Mouse (Mus musculus): ENCODE measurements at regions not wholly inside any gene's neighbourhood (a gene's known extent, or its start where the extent isn't known, plus 50 kb on each side); places are given as distances from the start of the nearest gene placed in this dataset.
"Not testable (repeated sequence)": the region's sequence is repeated elsewhere in the genome, so short reads cannot be mapped to it uniquely, and the experiment has no call there.

- Histone ChIP-seq H3K27ac (no peak overlapping the region), H3K4me1 (no peaks in the 10 kb centered on the region), H3K27me3 (ENCODE audit: low read depth, poor library complexity, severe bottlenecking) (no peaks in the 10 kb centered on the region), H3K4me3 (no peak overlapping the region), H3K36me3 (no peaks in the 10 kb centered on the region), H3K9me3 (replicated peaks) (no peaks in the 10 kb centered on the region)
- WGBS = 93% methylated on average over 1 of the region's 1 CpGs
- DNase-seq (ENCODE audit: low spot score) = no peak
These were observed 67.7 kb downstream of the Alg10b start for GRCm38 (mm10) chr15:90291848-90292247.

DNA sequence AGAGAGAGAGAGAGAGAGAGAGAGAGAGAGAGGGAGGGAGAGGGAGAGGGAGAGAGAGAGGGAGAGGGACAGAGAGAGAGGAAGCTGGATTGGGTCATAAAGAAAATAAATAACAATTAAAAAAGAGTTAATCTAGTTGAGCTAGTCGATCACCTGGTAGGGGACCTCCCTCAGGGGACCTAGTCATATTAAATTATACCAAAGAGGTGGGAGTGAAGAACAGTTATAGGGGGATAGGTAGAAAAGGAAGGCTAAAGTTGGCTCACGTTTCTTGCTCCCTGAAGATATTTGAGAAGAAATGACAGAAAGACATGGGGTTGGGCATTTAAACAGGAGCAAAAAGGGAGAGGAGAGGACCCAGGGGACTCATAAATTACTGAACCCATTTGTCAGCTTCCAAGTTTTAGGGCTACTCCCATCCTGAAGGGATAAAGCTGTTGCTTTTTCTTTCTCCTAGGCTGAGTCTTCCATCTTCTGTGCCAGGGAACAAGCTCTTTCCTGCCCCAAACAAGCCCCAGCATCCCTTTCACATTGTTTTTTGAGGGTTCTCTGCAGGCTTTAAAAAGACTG lies 70.3 kb downstream of the Alg10b start:
- Histone ChIP-seq H3K9me3 (replicated peaks) (no peaks in the 10 kb centered on the region), H3K4me1 (no peaks in the 10 kb centered on the region), H3K27ac (no peak overlapping the region), H3K27me3 (ENCODE audit: low read depth, poor library complexity, severe bottlenecking) (no peaks in the 10 kb centered on the region), H3K36me3 (no peaks in the 10 kb centered on the region), H3K4me3 (no peak overlapping the region)
- 55% methylated on average over 2 of the region's 2 CpGs for WGBS
- DNase-seq (ENCODE audit: low spot score) = no peak

DNA sequence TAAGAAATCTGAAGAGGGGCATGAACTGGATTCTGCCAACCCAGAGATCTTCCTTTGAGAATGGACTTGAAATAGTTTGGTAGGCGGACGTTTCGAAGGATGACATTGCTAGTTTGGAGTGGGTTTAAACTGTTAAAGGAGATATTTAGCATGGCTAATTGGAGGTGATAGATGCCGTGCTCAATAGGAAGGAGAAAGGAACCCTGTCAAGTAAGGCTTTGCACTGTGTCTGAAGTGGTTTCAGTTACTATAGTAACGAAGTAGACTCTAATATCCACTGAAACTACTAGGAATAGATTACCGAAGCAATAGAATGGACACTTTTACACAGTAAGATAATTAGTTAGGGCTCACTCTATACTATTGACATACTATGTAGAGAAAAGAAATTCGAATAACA lies 74.5 kb downstream of the Alg10b start:
- WGBS = 90% methylated on average over 7 of the region's 7 CpGs
- no peaks in the 10 kb centered on the region for H3K9me3 ChIP-seq (replicated peaks)
- no peak overlapping the region for H3K27ac ChIP-seq
- H3K27me3 ChIP-seq (ENCODE audit: low read depth, poor library complexity, severe bottlenecking) = no peaks in the 10 kb centered on the region
- H3K36me3 ChIP-seq = no peaks in the 10 kb centered on the region
- no peaks in the 10 kb centered on the region for H3K4me1 ChIP-seq
- DNase-seq (ENCODE audit: low spot score) = no peak
- H3K4me3 ChIP-seq = no peak overlapping the region

DNA sequence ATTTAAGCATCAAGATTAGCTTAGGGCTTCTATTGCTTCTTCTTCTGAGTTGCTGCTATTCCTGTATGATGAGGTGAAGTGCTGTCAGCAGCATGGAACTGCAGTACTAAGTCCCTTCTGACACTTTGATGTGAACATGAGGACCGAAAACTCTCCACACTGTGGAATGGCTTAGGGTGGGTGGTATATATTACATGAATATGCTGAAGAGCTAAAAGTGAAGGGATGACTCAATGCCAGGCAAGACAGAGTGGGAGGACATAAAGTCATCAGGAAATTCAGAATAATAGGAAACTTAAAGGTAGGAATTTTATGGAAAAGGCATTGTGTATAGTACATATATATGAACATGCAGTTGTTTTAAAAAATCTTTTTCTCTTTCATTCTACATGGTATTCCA lies 79.3 kb downstream of the Alg10b start:
- 86% methylated on average over 1 of the region's 1 CpGs for WGBS
- Histone ChIP-seq H3K9me3 (replicated peaks) (no peaks in the 10 kb centered on the region), H3K36me3 (no peaks in the 10 kb centered on the region), H3K27me3 (ENCODE audit: low read depth, poor library complexity, severe bottlenecking) (no peaks in the 10 kb centered on the region), H3K4me3 (no peak overlapping the region), H3K4me1 (peaks cover under 1% of the 10 kb centered on the region; the same call in 1 of the 2 replicates), H3K27ac (no peak overlapping the region)
- no peak for DNase-seq (ENCODE audit: low spot score)

GRCm38 (mm10) chr15:90305051-90305450 lies 80.9 kb downstream of the Alg10b start:
- DNase-seq (ENCODE audit: low spot score) = no peak
- WGBS = 92% methylated on average over 3 of the region's 3 CpGs
- H3K4me1 ChIP-seq = peaks cover 3% of the 10 kb centered on the region; the same call in 1 of the 2 replicates
- H3K36me3 ChIP-seq = no peaks in the 10 kb centered on the region
- H3K27me3 ChIP-seq (ENCODE audit: low read depth, poor library complexity, severe bottlenecking) = no peaks in the 10 kb centered on the region
- H3K9me3 ChIP-seq (replicated peaks) = no peaks in the 10 kb centered on the region
- no peak overlapping the region for H3K4me3 ChIP-seq
- no peak overlapping the region for H3K27ac ChIP-seq

GRCm38 (mm10) chr15:90306866-90307265 lies 82.8 kb downstream of the Alg10b start:
- Histone ChIP-seq H3K4me1 (peaks cover 3% of the 10 kb centered on the region; the same call in 1 of the 2 replicates), H3K36me3 (no peaks in the 10 kb centered on the region), H3K4me3 (no peak overlapping the region), H3K9me3 (replicated peaks) (no peaks in the 10 kb centered on the region), H3K27me3 (ENCODE audit: low read depth, poor library complexity, severe bottlenecking) (no peaks in the 10 kb centered on the region), H3K27ac (no peak overlapping the region)
- 91% methylated on average over 3 of the region's 3 CpGs for WGBS
- DNase-seq (ENCODE audit: low spot score) = no peak

DNA sequence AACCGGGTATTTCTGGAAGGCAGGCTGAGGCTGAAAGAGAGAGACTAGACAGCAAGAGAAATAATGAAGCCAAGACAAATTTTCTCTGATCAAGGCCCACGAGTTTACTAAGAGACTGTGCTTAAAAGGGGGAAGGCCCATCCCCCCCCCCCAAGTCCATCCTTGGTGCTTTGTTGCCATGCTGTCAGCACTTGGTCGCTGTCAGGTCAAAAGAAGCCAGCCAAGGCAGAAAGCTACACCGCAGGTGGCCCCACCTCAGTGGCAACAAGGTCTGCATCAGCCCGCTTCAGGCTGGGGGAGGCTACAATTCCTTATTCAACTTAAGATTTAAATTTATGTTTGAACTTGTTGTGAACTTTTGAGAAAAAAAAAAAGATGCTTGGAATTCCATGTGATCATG lies 84.3 kb downstream of the Alg10b start:
- H3K9me3 ChIP-seq (replicated peaks); H3K27me3 ChIP-seq (ENCODE audit: low read depth, poor library complexity, severe bottlenecking); H3K4me1 ChIP-seq; DNase-seq (ENCODE audit: low spot score); H3K4me3 ChIP-seq; H3K36me3 ChIP-seq; H3K27ac ChIP-seq: not testable (repeated sequence)
- WGBS = 21% methylated on average over 5 of the region's 5 CpGs

- WGBS = 23% methylated on average over 1 of the region's 1 CpGs
- no peak for DNase-seq (ENCODE audit: low spot score)
- Histone ChIP-seq H3K9me3 (replicated peaks) (no peaks in the 10 kb centered on the region), H3K4me3 (no peak overlapping the region), H3K4me1 (peaks cover 3% of the 10 kb centered on the region; the same call in 1 of the 2 replicates), H3K36me3 (no peaks in the 10 kb centered on the region), H3K27me3 (ENCODE audit: low read depth, poor library complexity, severe bottlenecking) (no peaks in the 10 kb centered on the region), H3K27ac (no peak overlapping the region)
These were observed 84.8 kb downstream of the Alg10b start for GRCm38 (mm10) chr15:90308869-90309268.

- DNase-seq (ENCODE audit: low spot score) = no peak
- Histone ChIP-seq H3K4me3 (no peak overlapping the region), H3K4me1 (peaks cover 3% of the 10 kb centered on the region; the same call in 1 of the 2 replicates), H3K27ac (no peak overlapping the region), H3K9me3 (replicated peaks) (no peaks in the 10 kb centered on the region), H3K36me3 (no peaks in the 10 kb centered on the region), H3K27me3 (ENCODE audit: low read depth, poor library complexity, severe bottlenecking) (no peaks in the 10 kb centered on the region)
These were observed 85.6 kb downstream of the Alg10b start for GRCm38 (mm10) chr15:90309664-90310063.

GRCm38 (mm10) chr15:90321774-90322173 lies 97.7 kb downstream of the Alg10b start:
- Histone ChIP-seq H3K9me3 (replicated peaks) (no peaks in the 10 kb centered on the region), H3K27me3 (ENCODE audit: low read depth, poor library complexity, severe bottlenecking) (no peaks in the 10 kb centered on the region), H3K4me1 (no peaks in the 10 kb centered on the region), H3K27ac (no peak overlapping the region), H3K36me3 (no peaks in the 10 kb centered on the region), H3K4me3 (no peak overlapping the region)
- no peak for DNase-seq (ENCODE audit: low spot score)
- WGBS = 70% methylated on average over 3 of the region's 3 CpGs

DNA sequence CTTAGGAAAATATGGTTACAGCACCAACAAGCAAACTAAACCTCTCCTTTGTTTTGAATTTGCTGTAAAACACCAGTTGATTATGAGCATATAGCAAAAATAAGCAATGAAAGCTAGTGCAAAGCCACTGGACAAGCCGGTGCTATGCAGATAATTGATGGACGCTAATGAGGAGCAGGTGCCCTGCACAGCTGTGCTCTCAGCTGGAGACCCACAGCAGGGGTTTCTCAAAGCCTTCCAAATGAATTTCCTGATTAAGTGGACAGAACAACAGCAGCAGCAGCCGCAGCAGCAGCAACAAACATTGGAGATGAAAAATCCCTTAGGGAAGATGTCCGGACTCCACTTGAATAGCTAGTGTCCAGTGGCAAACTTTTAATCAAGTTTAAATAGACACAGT lies 109.2 kb downstream of the Alg10b start:
- Histone ChIP-seq H3K36me3 (no peaks in the 10 kb centered on the region), H3K9me3 (replicated peaks) (no peaks in the 10 kb centered on the region), H3K27ac (no peak overlapping the region), H3K4me3 (no peak overlapping the region), H3K4me1 (peaks cover 27% of the 10 kb centered on the region), H3K27me3 (ENCODE audit: low read depth, poor library complexity, severe bottlenecking) (no peaks in the 10 kb centered on the region)
- WGBS = 9% methylated on average over 4 of the region's 4 CpGs
- peak; percentile 80 for DNase-seq (ENCODE audit: low spot score)

DNA sequence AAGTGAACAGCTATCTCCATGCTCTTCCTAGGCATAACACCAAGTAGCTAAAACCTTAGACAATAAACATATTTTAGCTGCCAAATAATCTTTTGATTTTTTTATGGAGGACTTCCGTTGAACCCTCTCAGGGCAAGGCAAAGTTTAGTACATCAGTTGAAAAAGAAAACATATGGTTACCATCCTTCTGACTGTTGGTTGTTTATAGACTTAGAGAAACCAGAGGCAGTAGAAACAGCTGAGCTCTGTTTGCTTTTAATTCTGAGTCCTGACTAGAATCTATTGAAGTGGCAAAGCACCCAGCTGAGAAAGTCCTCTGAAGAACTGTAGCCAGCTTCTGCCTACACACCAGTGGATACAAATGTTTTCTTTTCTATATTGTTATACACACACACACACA lies 109.7 kb downstream of the Alg10b start:
- H3K27ac ChIP-seq = no peak overlapping the region
- peaks cover 27% of the 10 kb centered on the region for H3K4me1 ChIP-seq
- DNase-seq (ENCODE audit: low spot score) = no peak
- no peaks in the 10 kb centered on the region for H3K36me3 ChIP-seq
- no peaks in the 10 kb centered on the region for H3K27me3 ChIP-seq (ENCODE audit: low read depth, poor library complexity, severe bottlenecking)
- H3K9me3 ChIP-seq (replicated peaks) = no peaks in the 10 kb centered on the region
- H3K4me3 ChIP-seq = no peak overlapping the region
- 38% methylated on average over 1 of the region's 1 CpGs for WGBS

DNA sequence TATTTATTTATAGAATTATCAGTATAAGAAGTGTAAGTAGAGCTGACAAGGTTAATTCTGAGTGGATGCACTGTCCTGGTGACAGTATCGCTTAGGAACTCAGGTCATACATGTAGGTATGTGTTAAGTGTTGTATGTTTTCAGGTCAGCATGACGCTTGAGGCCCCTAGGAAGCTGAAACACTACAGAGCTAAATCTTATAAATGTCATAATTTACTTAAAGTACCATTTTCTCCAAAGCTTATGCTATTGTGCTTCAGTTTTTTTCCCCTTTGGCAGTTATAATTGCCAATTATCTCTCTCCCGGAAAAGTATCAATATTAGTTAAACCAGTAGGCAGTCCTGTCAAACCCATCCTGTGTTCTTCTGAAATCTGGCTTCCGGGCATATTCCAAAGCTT lies 110.3 kb downstream of the Alg10b start:
- H3K4me3 ChIP-seq = no peak overlapping the region
- H3K27ac ChIP-seq = no peak overlapping the region
- peaks cover 27% of the 10 kb centered on the region for H3K4me1 ChIP-seq
- no peaks in the 10 kb centered on the region for H3K27me3 ChIP-seq (ENCODE audit: low read depth, poor library complexity, severe bottlenecking)
- no peaks in the 10 kb centered on the region for H3K9me3 ChIP-seq (replicated peaks)
- no peaks in the 10 kb centered on the region for H3K36me3 ChIP-seq
- 83% methylated on average over 4 of the region's 4 CpGs for WGBS
- no peak for DNase-seq (ENCODE audit: low spot score)

DNA sequence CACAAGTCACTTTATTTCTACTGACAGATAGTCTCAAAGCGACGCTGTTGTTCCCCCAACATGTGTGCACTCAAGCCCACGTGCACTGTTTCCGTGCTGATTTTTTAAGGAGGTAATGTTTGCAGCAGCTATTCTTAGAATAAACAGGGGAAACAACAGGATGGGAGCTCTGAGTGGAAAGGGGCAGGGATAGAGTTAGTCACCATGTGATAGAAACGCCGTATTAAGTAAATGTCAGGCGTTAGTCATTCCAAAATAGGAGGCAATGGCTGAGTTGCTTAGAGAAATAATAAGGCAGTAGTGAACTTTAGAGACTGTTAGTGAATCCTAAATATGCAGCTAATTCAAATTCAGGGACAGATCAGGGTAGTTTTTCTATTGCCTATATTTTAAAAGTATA lies 111.4 kb downstream of the Alg10b start:
- no peak for DNase-seq (ENCODE audit: low spot score)
- Histone ChIP-seq H3K9me3 (replicated peaks) (no peaks in the 10 kb centered on the region), H3K4me3 (no peak overlapping the region), H3K27ac (no peak overlapping the region), H3K4me1 (peaks cover 27% of the 10 kb centered on the region), H3K27me3 (ENCODE audit: low read depth, poor library complexity, severe bottlenecking) (no peaks in the 10 kb centered on the region), H3K36me3 (no peaks in the 10 kb centered on the region)
- WGBS = 91% methylated on average over 7 of the region's 7 CpGs
